Mouse (Mus musculus) stomach, postnatal 0 days (tissue): ENCODE measurements at regions not wholly inside any gene's neighbourhood (a gene's known extent, or its start where the extent isn't known, plus 50 kb on each side); places are given as distances from the start of the nearest gene placed in this dataset.
A peak's percentile ranks its signal among the peaks of the same experiment; 100 is the strongest.

Experiments
- ATAC-seq: fragments of 200-750 bp; cut with Nextera tagmentation; 2 replicates; pipeline ENCODE4 v1.8.0; 2017; ENCODE audit not compliant: low FRiP score, low TSS enrichment
- DNase-seq: peaks from one replicate; pipeline ENCODE4 v3.0.0-alpha.2; 2016; ENCODE audit warnings: low spot score
- H3K27ac ChIP-seq: fragments of 300-500 bp; sonication (generic); replicated peaks from 2 replicates; pipeline ENCODE4 v1.5.1; 2014; ENCODE audit warnings: mild to moderate bottlenecking, control low read depth
- H3K27me3 ChIP-seq: fragments of 300-500 bp; sonication (generic); 2 replicates; pipeline ENCODE4 v1.6.1; 2014; ENCODE audit warnings: low read length; ENCODE audit not compliant: control insufficient read depth, insufficient read depth
- H3K36me3 ChIP-seq: fragments of 300-500 bp; sonication (generic); 2 replicates; pipeline ENCODE4 v1.6.1; 2014; ENCODE audit warnings: low read length, mixed read lengths; ENCODE audit not compliant: control insufficient read depth, insufficient read depth
- H3K4me1 ChIP-seq: fragments of 300-500 bp; sonication (generic); replicated peaks from 2 replicates; pipeline ENCODE4 v1.6.1; 2014; ENCODE audit warnings: antibody characterized with exemption; ENCODE audit not compliant: control insufficient read depth, insufficient read depth
- H3K4me2 ChIP-seq: fragments of 300-500 bp; sonication (generic); replicated peaks from 2 replicates; pipeline ENCODE4 v1.6.1; 2014; ENCODE audit warnings: low read depth, mild to moderate bottlenecking, control low read depth, moderate library complexity
- H3K4me3 ChIP-seq: fragments of 300-500 bp; sonication (generic); 2 replicates; pipeline ENCODE4 v1.5.1; 2014; ENCODE audit warnings: low read depth, low read length, control low read depth
- H3K9ac ChIP-seq: fragments of 300-500 bp; sonication (generic); 2 replicates; pipeline ENCODE4 v1.6.1; 2014; ENCODE audit warnings: mild to moderate bottlenecking, low read length, control low read depth, mixed read lengths
- H3K9me3 ChIP-seq: fragments of 300-500 bp; sonication (generic); 2 replicates; pipeline ENCODE4 v1.6.1; 2016; ENCODE audit warnings: low read length; ENCODE audit not compliant: control insufficient read depth
- CTCF ChIP-seq: IDR thresholded peaks from 2 replicates; pipeline ENCODE4 v1.5.1; 2016; ENCODE audit warnings: antibody characterized with exemption, low read depth, mild to moderate bottlenecking, moderate library complexity
- EP300 ChIP-seq: optimal IDR thresholded peaks from 2 replicates; pipeline ENCODE3; 2016; ENCODE audit warnings: antibody characterized with exemption
- WGBS: fragments of 180-500 bp; shearing (Covaris S2); extraction: QIAGEN DNeasy Blood & Tissue Kit; methylation state at CpG from one replicate; pipeline ENCODE4 v1.1.7; 2014; 5-methylcytosine and 5-hydroxymethylcytosine counted together

- TF ChIP-seq CTCF (no peak), EP300 (no peak)
- Histone ChIP-seq H3K4me1 (no peaks in the 10 kb centered on the region), H3K4me2 (no peak overlapping the region), H3K4me3 (no peak overlapping the region), H3K27ac (no peak overlapping the region), H3K36me3 (no peaks in the 10 kb centered on the region), H3K9me3 (no peaks in the 10 kb centered on the region), H3K27me3 (no peaks in the 10 kb centered on the region), H3K9ac (no peak overlapping the region)
- ATAC-seq (no peak), DNase-seq (no peak)
- 88% methylated on average over 5 of the region's 5 CpGs for WGBS
Observed at GRCm38 (mm10) chr10:120600735-120601134, 124.5 kb upstream of the Hmga2 start.

- DNase-seq = no peak
- H3K27me3 ChIP-seq = no peaks in the 10 kb centered on the region
- WGBS = 64% methylated on average over 6 of the region's 6 CpGs
Observed at GRCm38 (mm10) chr10:120599551-120599950, 123.3 kb upstream of the Hmga2 start.

GRCm38 (mm10) chr10:120597320-120597887 lies 121.1 kb upstream of the Hmga2 start:
- TF ChIP-seq EP300 = no peak
- TF ChIP-seq CTCF = no peak
- no peaks in the 10 kb centered on the region for H3K27me3 ChIP-seq
- H3K4me1 ChIP-seq = no peaks in the 10 kb centered on the region
- no peak for ATAC-seq
- H3K27ac ChIP-seq = no peak overlapping the region
- WGBS = 42% methylated on average over 9 of the region's 9 CpGs
- H3K9me3 ChIP-seq = no peaks in the 10 kb centered on the region
- DNase-seq = peak; percentile 21
- H3K9ac ChIP-seq = no peak overlapping the region
- H3K4me2 ChIP-seq = no peak overlapping the region
- H3K4me3 ChIP-seq = no peak overlapping the region
- no peaks in the 10 kb centered on the region for H3K36me3 ChIP-seq

More at GRCm38 (mm10) chr10:120599551-120599950, 123.3 kb upstream of the Hmga2 start:
- H3K9me3 ChIP-seq = no peaks in the 10 kb centered on the region
- H3K4me2 ChIP-seq = no peak overlapping the region
- no peak overlapping the region for H3K4me3 ChIP-seq
- no peak overlapping the region for H3K27ac ChIP-seq
- TF ChIP-seq EP300 = no peak
- peak; percentile 45 for TF ChIP-seq CTCF
- H3K9ac ChIP-seq = no peak overlapping the region
- H3K4me1 ChIP-seq = no peaks in the 10 kb centered on the region
- ATAC-seq = no peak
- no peaks in the 10 kb centered on the region for H3K36me3 ChIP-seq

GRCm38 (mm10) chr10:120595145-120595544 lies 118.9 kb upstream of the Hmga2 start:
- no peaks in the 10 kb centered on the region for H3K9me3 ChIP-seq
- WGBS = 85% methylated on average over 3 of the region's 3 CpGs
- H3K4me3 ChIP-seq = no peak overlapping the region
- no peak overlapping the region for H3K9ac ChIP-seq
- no peaks in the 10 kb centered on the region for H3K27me3 ChIP-seq
- no peak for ATAC-seq
- no peak for DNase-seq
- no peak overlapping the region for H3K4me2 ChIP-seq
- no peaks in the 10 kb centered on the region for H3K4me1 ChIP-seq
- TF ChIP-seq CTCF = no peak
- TF ChIP-seq EP300 = no peak
- no peak overlapping the region for H3K27ac ChIP-seq
- no peaks in the 10 kb centered on the region for H3K36me3 ChIP-seq

- no peak for ATAC-seq
- DNase-seq = no peak
- Histone ChIP-seq H3K27me3 (no peaks in the 10 kb centered on the region), H3K4me1 (no peaks in the 10 kb centered on the region), H3K36me3 (no peaks in the 10 kb centered on the region), H3K4me3 (no peak overlapping the region), H3K27ac (no peak overlapping the region), H3K9me3 (no peaks in the 10 kb centered on the region), H3K4me2 (no peak overlapping the region), H3K9ac (no peak overlapping the region)
- TF ChIP-seq CTCF (no peak), EP300 (no peak)
Observed at GRCm38 (mm10) chr10:120593876-120594275, 117.6 kb upstream of the Hmga2 start.

GRCm38 (mm10) chr10:120589659-120590058 lies 113.4 kb upstream of the Hmga2 start:
- no peak for ATAC-seq
- no peak for DNase-seq
- H3K4me2 ChIP-seq = no peak overlapping the region

More at GRCm38 (mm10) chr10:120589659-120590058, 113.4 kb upstream of the Hmga2 start:
- H3K4me1 ChIP-seq = no peaks in the 10 kb centered on the region
- no peak for TF ChIP-seq CTCF
- TF ChIP-seq EP300 = no peak
- no peak overlapping the region for H3K9ac ChIP-seq
- H3K9me3 ChIP-seq = no peaks in the 10 kb centered on the region
- H3K27me3 ChIP-seq = no peaks in the 10 kb centered on the region
- H3K4me3 ChIP-seq = no peak overlapping the region
- WGBS = 71% methylated on average over 2 of the region's 2 CpGs
- no peak overlapping the region for H3K27ac ChIP-seq
- no peaks in the 10 kb centered on the region for H3K36me3 ChIP-seq
